Mouse (Mus musculus) small intestine, adult 2 months (tissue): ENCODE data around the gene Mmd2.

Experiments
- CTCF ChIP-seq: fragments of 200-500 bp; IDR thresholded peaks from 2 replicates; pipeline ENCODE4 v1.5.1; 2012; ENCODE audit warnings: low read depth, mild to moderate bottlenecking, control low read depth, inconsistent platforms, low read length, moderate library complexity, mixed read lengths; ENCODE audit not compliant: insufficient replicate concordance, insufficient read length; ENCODE audit errors: extremely low read depth
- POLR2A ChIP-seq: fragments of 200-500 bp; IDR thresholded peaks from 2 replicates; pipeline ENCODE4 v1.6.1; 2012; ENCODE audit warnings: low read depth, mild to moderate bottlenecking, control low read depth, inconsistent platforms, low read length, moderate library complexity

- TF ChIP-seq CTCF (no peak), POLR2A (no peak)
These were observed 73.2 kb downstream of the Mmd2 start for GRCm38 (mm10) chr5:142535388-142535787.
